Mouse (Mus musculus): Measurements from ENCODE around the gene Ptger1.

DNA sequence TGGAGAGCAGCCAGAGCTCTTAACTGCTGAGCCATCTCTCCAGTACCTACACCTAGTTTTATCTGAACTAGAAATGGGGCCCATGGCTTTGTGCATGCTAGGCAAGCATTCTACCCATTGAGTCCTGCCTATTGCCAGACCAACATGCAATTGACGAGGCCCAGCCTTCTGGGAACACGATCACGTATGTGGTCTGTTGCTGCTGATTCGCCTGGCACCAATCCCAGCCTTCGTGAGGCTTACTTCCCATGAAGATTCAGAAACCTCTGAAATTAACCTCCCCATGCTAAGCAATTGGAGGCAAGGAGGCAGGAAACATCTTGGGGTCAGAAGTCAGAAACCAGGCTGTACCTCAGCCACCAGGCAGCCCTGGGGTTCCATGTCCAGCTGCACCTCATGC is 14.1 kb downstream of the Ptger1 start:
- TF ChIP-seq POLR2A (IDR thresholded peaks at IDR 0.05; ENCODE audit: control insufficient read depth, extremely low read depth, insufficient read depth, low read length, poor library complexity) (no peak), CTCF (IDR thresholded peaks at IDR 0.05; ENCODE audit: borderline replicate concordance, control insufficient read depth, extremely low read depth, insufficient read depth, low read length, poor library complexity) (no peak)
